Mouse (Mus musculus) erythroblast, adult 5-6 weeks (primary cell): Measurements from ENCODE around the gene Ate1. TPM values are rescaled to one million over a fixed set of nuclear protein-coding genes. Genes with fewer than 3 reads are reported as not detected.

Source experiments
- ATAC-seq: replicated peaks from 2 replicates; pipeline ENCODE4 v1.8.0; 2016; ENCODE audit warnings: moderate number of reproducible peaks, mild to moderate bottlenecking, moderate TSS enrichment, inconsistent platforms; ENCODE audit not compliant: poor library complexity, low FRiP score, severe bottlenecking
- total RNA-seq, 2 experiments: library from RNA; stranded (forward) in 1 of 2; stranded (reverse) in 1 of 2; fragments of 150-400 nt in 1 of 2; fragments of 200-764, 138-1000 nt in 1 of 2; gene quantifications; 2 replicates each; pipeline versions ENCODE4 v1.2.3 to v1.2.4; 2015 to 2017; ENCODE audit warnings: low replicate concordance in 2 of 2

Ate1 gene
- total RNA-seq (2015; ENCODE audit: low replicate concordance) (11.5 and 23.6 TPM in 2 replicates), total RNA-seq (2017; ENCODE audit: low replicate concordance) (15.5 and 16.4 TPM in 2 replicates)

- no peak for ATAC-seq
These were observed at the start of gene Ate1 for GRCm38 (mm10) chr7:130520049-130520425. Gene Ate1, minus strand, starts transcription at chr7:130520369.

GRCm38 (mm10) chr7:130568783-130569436 lies 48.7 kb upstream of the Ate1 start:
- ATAC-seq: no peak

DNA sequence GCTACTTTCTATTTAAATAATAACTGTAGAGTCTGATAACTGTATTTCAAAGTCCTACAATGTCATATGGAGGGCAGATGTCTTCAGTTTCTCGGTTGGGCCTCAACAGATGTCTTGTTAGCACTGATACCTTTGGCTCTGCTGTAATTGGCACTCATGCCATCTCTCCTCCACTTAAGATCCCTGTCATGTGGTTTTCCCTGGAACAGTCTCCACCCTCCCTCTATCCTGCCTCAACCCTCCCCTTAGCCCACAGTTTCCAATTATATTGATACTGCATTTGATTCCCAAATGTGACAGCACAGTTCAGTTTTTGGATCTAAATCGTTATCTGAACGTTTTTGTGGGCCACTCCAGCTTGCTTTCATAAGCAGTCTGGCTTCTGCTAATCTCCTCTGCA lies 44.4 kb upstream of the Ate1 start:
- ATAC-seq: no peak

GRCm38 (mm10) chr7:130563880-130564279 lies 43.7 kb upstream of the Ate1 start:
- no peak for ATAC-seq

GRCm38 (mm10) chr7:130563276-130563675 lies 43.1 kb upstream of the Ate1 start:
- no peak for ATAC-seq

- no peak for ATAC-seq
These were observed 40.8 kb upstream of the Ate1 start for GRCm38 (mm10) chr7:130560933-130561332.

DNA sequence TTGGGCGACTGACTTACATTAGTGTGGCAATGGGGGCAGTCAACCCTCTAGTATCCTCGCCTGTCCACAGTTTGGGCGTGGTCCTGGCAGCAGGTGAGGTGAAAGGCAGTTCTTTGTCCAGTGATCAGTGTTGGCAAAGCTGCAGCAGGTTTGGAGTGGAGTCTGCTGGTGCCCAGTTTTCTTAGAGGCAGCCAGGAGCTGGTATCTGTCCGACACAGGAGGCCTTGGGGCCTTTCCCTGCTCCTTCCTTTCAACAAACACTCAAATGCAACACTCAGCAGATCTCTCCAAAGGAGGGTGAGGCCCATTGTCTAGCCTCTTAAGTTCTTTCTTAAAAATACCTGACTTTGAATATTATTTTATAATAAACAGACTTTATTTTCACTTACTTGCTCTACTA lies 38.4 kb upstream of the Ate1 start:
- no peak for ATAC-seq

GRCm38 (mm10) chr7:130555597-130555996 lies 35.4 kb upstream of the Ate1 start:
- no peak for ATAC-seq

- ATAC-seq: no peak
These were observed 33.2 kb upstream of the Ate1 start for GRCm38 (mm10) chr7:130553321-130553720.

DNA sequence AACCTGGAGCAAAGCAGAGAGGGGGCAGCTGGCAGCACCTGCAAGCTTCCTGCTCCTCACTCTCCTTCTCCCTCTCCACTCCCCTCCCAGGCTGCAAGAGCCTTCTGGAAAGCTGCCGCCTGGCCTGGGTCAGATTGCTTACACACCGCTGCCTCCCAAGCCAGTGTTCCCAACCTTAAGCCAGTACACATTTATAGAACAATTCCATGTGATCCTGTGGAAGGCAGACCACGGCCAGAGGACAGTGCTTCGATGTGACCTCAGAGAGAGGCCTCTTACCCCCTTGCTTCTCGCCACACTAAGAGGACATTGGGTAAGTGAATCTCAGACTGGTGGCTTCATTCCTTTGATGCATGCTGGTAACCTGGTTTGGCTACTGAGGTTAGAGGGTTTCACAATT lies 32.6 kb upstream of the Ate1 start:
- no peak for ATAC-seq

- no peak for ATAC-seq
These were observed 27.5 kb upstream of the Ate1 start for GRCm38 (mm10) chr7:130547635-130548175.

DNA sequence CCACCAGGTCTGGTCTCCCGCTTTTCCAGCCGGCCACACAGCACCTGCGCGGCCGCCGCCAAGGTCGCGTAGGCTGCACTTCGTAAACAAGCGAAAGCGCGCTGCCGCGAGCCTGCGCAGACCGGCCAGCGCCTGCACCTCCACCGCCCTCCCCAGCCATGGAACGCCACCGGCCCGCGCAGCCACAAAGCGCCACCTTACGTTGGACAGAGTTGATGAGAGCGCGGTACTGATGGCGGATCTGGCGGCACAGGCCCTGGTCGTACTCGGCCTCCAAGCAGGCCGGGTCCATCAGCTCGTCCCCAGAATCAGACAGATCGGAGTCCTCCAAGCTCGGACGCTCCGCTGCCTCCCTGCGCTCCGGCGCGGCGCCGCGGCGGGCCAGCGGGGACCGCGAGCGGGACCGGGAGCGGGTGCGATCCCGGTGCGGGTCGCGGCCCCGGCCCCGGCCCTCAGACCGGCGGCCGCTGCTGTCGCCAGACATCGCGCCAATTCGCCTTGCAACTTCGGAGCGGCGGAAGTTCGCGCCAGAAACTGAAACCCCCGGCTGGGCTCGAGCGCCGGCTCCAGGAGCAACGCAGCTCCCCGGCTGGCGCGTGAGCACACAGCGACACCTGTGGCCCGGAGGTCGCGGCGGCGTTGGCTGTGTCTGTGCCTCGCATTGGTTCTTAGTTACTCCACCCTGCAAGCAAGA lies 26.8 kb upstream of the Ate1 start:
- ATAC-seq: peak; percentile 92

DNA sequence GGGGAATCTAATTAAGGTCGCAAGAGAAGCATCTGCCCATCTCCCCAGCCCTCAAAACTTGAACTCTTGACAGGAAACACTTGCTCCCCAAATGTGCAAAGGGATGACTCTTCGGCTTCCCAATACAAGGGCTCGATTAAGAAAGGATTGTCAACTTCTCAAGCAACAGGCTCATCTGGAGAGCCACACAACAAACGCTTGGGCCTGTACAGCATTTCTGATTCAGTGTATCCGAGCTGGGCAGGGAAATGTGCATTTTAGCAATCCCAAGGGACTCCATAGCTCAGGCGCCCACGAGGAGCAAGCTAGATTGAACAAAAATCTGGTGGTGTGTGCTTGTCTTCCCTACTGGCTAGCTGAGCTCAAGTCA lies 26.2 kb upstream of the Ate1 start:
- peak; percentile 53 for ATAC-seq

GRCm38 (mm10) chr7:130545893-130546292 lies 25.7 kb upstream of the Ate1 start:
- ATAC-seq: no peak

DNA sequence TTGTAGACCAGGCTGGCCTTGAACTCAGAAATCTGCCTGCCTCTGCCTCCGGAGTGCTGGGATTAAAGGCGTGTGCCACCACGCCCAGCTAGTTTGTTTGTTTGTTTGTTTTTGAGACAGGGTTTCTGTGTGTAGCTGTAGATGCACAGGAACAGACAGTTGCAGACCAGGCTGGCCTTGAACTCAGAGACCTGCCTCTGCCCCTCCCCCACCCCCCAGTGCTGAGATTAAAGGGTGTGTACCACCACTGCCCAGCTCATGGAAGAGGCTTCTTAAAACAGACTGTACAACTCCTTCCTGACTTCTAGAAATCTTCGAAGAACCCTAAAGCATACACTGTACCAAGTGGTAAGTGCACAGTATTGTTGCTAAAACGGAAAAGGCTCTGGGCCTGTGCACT lies 25.2 kb upstream of the Ate1 start:
- ATAC-seq: no peak

GRCm38 (mm10) chr7:130543181-130543580 lies 23.0 kb upstream of the Ate1 start:
- no peak for ATAC-seq

GRCm38 (mm10) chr7:130540176-130540575 lies 20.0 kb upstream of the Ate1 start:
- no peak for ATAC-seq

DNA sequence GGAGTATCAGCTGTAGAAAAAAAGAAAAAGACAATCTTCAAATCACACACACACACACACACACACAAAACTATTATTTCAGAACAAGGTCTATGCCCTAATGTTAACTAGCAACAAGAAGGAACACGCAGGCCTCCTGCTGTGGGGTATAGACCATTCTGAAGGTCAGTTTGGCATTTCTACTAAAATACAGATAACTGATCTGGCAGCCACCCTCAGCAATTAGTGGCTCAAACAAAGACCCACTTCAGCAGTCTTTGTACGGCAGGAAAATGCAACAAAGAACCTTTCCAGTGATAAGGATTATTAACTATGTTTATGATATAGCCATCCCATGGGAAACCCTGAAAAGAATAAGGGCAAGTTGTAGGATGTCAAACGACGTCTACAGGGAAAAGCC lies 16.9 kb upstream of the Ate1 start:
- no peak for ATAC-seq

DNA sequence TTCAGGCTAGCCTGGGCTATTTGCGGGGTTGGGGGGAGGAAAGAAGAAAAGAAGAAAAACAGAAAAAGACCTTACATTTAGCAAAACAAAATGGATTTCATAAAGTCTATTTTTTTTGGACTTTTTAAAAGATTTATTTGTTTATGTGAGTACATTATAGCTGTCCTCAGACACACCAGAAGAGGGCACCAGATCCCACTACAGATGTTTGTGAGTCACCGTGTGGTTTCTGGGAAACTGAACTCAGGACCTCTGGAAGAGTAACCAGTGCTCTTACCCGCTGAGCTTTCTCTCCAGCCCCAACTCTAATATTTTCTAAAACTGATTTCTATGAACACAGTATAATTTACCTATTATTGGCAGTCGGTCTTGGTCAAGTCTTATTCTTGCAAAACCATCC lies 15.0 kb upstream of the Ate1 start:
- ATAC-seq: no peak

GRCm38 (mm10) chr7:130533316-130534260 lies 13.4 kb upstream of the Ate1 start:
- ATAC-seq: peak; percentile 99
